Mouse (Mus musculus) gastrocnemius, postnatal 14 days (tissue): ENCODE measurements around the gene Ehd3. TPM values are rescaled to one million over a fixed set of nuclear protein-coding genes. Genes with fewer than 3 reads are reported as not detected.
"Not testable (repeated sequence)": the region's sequence is repeated elsewhere in the genome, so short reads cannot be mapped to it uniquely, and the experiment has no call there.

Experiments used
- DNase-seq: peaks from one replicate; pipeline ENCODE4 v3.0.0; 2021; ENCODE audit warnings: mixed read lengths
- intact Hi-C: fragments of 180-260 bp; cut with DNase I; formaldehyde crosslinking; loops from one replicate; pipeline ENCODE4 v1.15.1; 2025; ENCODE audit warnings: low total_unique reads
- total RNA-seq, 2 experiments: library from RNA; stranded (reverse); gene quantifications; 2 replicates each; pipeline ENCODE4 v1.2.3; 2021

Ehd3 gene
- total RNA-seq, 2 experiments from 2014 or later = 4.9 to 5.0 TPM

- intact Hi-C loops = no loop called here
- no peak for DNase-seq
Observed at GRCm38 (mm10) chr17:73823121-73824021, 19.4 kb downstream of the Ehd3 start.

- intact Hi-C loops = no loop called here
- no peak for DNase-seq
Observed at GRCm38 (mm10) chr17:73824022-73824340, 20.0 kb downstream of the Ehd3 start.

- DNase-seq = no peak
Observed at GRCm38 (mm10) chr17:73826106-73826505, 22.2 kb downstream of the Ehd3 start.

GRCm38 (mm10) chr17:73827446-73827845, 23.5 kb downstream of the Ehd3 start:
- intact Hi-C loops = no loop called here

More at GRCm38 (mm10) chr17:73826106-73826505, 22.2 kb downstream of the Ehd3 start:
- intact Hi-C loops = no loop called here

GRCm38 (mm10) chr17:73830511-73830910, 26.6 kb downstream of the Ehd3 start:
- intact Hi-C loops = no loop called here
- no peak for DNase-seq

More at GRCm38 (mm10) chr17:73827446-73827845, 23.5 kb downstream of the Ehd3 start:
- DNase-seq = no peak

- intact Hi-C loops = no loop called here
- no peak for DNase-seq
Observed at GRCm38 (mm10) chr17:73831427-73831826, 27.5 kb downstream of the Ehd3 start.

- no peak for DNase-seq
- intact Hi-C loops = no loop called here
Observed at GRCm38 (mm10) chr17:73832901-73833300, 29.0 kb downstream of the Ehd3 start.

GRCm38 (mm10) chr17:73833474-73833873, 29.5 kb downstream of the Ehd3 start:
- DNase-seq = no peak
- intact Hi-C loops = no loop called here

GRCm38 (mm10) chr17:73836601-73837000, 32.7 kb downstream of the Ehd3 start:
- intact Hi-C loops = no loop called here
- no peak for DNase-seq

- intact Hi-C loops = no loop called here
- DNase-seq = no peak
Observed at GRCm38 (mm10) chr17:73837244-73837643, 33.3 kb downstream of the Ehd3 start.

- DNase-seq = no peak
- intact Hi-C loops = no loop called here
Observed at GRCm38 (mm10) chr17:73839086-73839835, 35.3 kb downstream of the Ehd3 start.

GRCm38 (mm10) chr17:73839876-73840275, 35.9 kb downstream of the Ehd3 start:
- DNase-seq, intact Hi-C loops: not testable (repeated sequence)

GRCm38 (mm10) chr17:73842963-73843362, 39.0 kb downstream of the Ehd3 start:
- DNase-seq = no peak
- intact Hi-C loops = no loop called here

- intact Hi-C loops = no loop called here
- no peak for DNase-seq
Observed at GRCm38 (mm10) chr17:73845632-73846031, 41.7 kb downstream of the Ehd3 start.

- no peak for DNase-seq
- intact Hi-C loops = no loop called here
Observed at GRCm38 (mm10) chr17:73847399-73847798, 43.5 kb downstream of the Ehd3 start.

- DNase-seq = no peak
- intact Hi-C loops = no loop called here
Observed at GRCm38 (mm10) chr17:73853041-73853440, 49.1 kb downstream of the Ehd3 start.

- intact Hi-C loops = no loop called here
- no peak for DNase-seq
Observed at GRCm38 (mm10) chr17:73853717-73854116, 49.8 kb downstream of the Ehd3 start.

- intact Hi-C loops = no loop called here
Observed at GRCm38 (mm10) chr17:73869008-73869685, 65.2 kb downstream of the Ehd3 start.

GRCm38 (mm10) chr17:73870956-73871605, 67.1 kb downstream of the Ehd3 start:
- no peak for DNase-seq
- intact Hi-C loops = no loop called here

More at GRCm38 (mm10) chr17:73869008-73869685, 65.2 kb downstream of the Ehd3 start:
- no peak for DNase-seq

- no peak for DNase-seq
- intact Hi-C loops = no loop called here
Observed at GRCm38 (mm10) chr17:73875268-73875667, 71.3 kb downstream of the Ehd3 start.
